Mouse (Mus musculus) C2C12 (cell line): Measurements from ENCODE around the gene Guca2a.

Source experiments
- CTCF ChIP-seq: IDR thresholded peaks from one replicate; pipeline ENCODE4 v1.5.1; 2011; ENCODE audit not compliant: control insufficient read depth, insufficient read depth, insufficient read length
- FOSL1 ChIP-seq: IDR thresholded peaks from one replicate; pipeline ENCODE4 v1.8.0; 2011; ENCODE audit warnings: mild to moderate bottlenecking, low read length; ENCODE audit not compliant: poor library complexity, insufficient read depth, severe bottlenecking
- MAX ChIP-seq: IDR thresholded peaks from one replicate; pipeline ENCODE4 v1.6.1; 2011; ENCODE audit warnings: mild to moderate bottlenecking, control low read depth
- MYOD1 ChIP-seq: IDR thresholded peaks from one replicate; pipeline ENCODE4 v1.6.1; 2011; ENCODE audit warnings: low read depth; ENCODE audit not compliant: control insufficient read depth, insufficient read length
- MYOG ChIP-seq: IDR thresholded peaks from one replicate; pipeline ENCODE4 v1.6.1; 2011; ENCODE audit not compliant: control insufficient read depth, insufficient read length; ENCODE audit errors: extremely low read depth
- USF1 ChIP-seq: IDR thresholded peaks from one replicate; pipeline ENCODE4 v1.6.1; 2011; ENCODE audit warnings: low read depth, mild to moderate bottlenecking, control low read depth, moderate library complexity

GRCm38 (mm10) chr4:119662151-119662550 lies 24.6 kb downstream of the Guca2a start:
- TF ChIP-seq CTCF, result no peak
- no peak for TF ChIP-seq MYOD1
- TF ChIP-seq MAX, result no peak
- no peak for TF ChIP-seq FOSL1
- TF ChIP-seq USF1, result no peak
- TF ChIP-seq MYOG, result no peak
